Mouse (Mus musculus) forebrain, embryonic 16.5 days (tissue): ENCODE results near the gene Kremen1. TPM values are rescaled to one million over a fixed set of nuclear protein-coding genes. Genes with fewer than 3 reads are reported as not detected.

Experiments
- ATAC-seq: fragments of 200-750 bp; cut with Nextera tagmentation; 2 replicates; pipeline ENCODE4 v1.8.0; 2017; ENCODE audit warnings: mild to moderate bottlenecking, moderate library complexity
- H3K27ac ChIP-seq: fragments of 300-500 bp; sonication (generic); 2 replicates; pipeline ENCODE4 v1.5.1; 2014; ENCODE audit warnings: low read length, control low read depth
- H3K27me3 ChIP-seq: fragments of 300-500 bp; sonication (generic); replicated peaks from 2 replicates; pipeline ENCODE4 v1.6.1; 2014; ENCODE audit warnings: low read length; ENCODE audit not compliant: control insufficient read depth, insufficient read depth
- H3K36me3 ChIP-seq: fragments of 300-500 bp; sonication (generic); 2 replicates; pipeline ENCODE4 v1.6.1; 2014; ENCODE audit not compliant: control insufficient read depth, insufficient read depth
- H3K4me1 ChIP-seq: fragments of 300-500 bp; sonication (generic); replicated peaks from 2 replicates; pipeline ENCODE4 v1.6.1; 2014; ENCODE audit warnings: low read length; ENCODE audit not compliant: control insufficient read depth, insufficient read depth
- H3K4me2 ChIP-seq: fragments of 300-500 bp; sonication (generic); 2 replicates; pipeline ENCODE4 v1.6.1; 2014; ENCODE audit warnings: mild to moderate bottlenecking, low read length, control low read depth
- H3K4me3 ChIP-seq: fragments of 300-500 bp; sonication (generic); replicated peaks from 2 replicates; pipeline ENCODE4 v1.5.1; 2014; ENCODE audit warnings: mild to moderate bottlenecking, low read length, control low read depth
- H3K9ac ChIP-seq: fragments of 300-500 bp; sonication (generic); replicated peaks from 2 replicates; pipeline ENCODE4 v1.6.1; 2014; ENCODE audit warnings: low read depth, low read length, control low read depth
- H3K9me3 ChIP-seq: fragments of 300-500 bp; sonication (generic); 2 replicates; pipeline ENCODE4 v1.6.1; 2016; ENCODE audit warnings: low read length; ENCODE audit not compliant: control insufficient read depth
- WGBS: fragments of 180-500 bp; shearing (Covaris S2); extraction: QIAGEN DNeasy Blood & Tissue Kit; methylation state at CpG from one replicate; pipeline ENCODE4 v1.1.7; 2014; 5-methylcytosine and 5-hydroxymethylcytosine counted together
- polyA plus RNA-seq: library from polyadenylated mRNA; unstranded; fragments of >200 nt; fragmentation: Nextera tagmentation; extraction: Ambion mirVana; gene quantifications from 2 replicates; pipeline ENCODE4 v1.2.1, GENCODE M21; 2015

The Kremen1 gene
- polyA plus RNA-seq, 1 experiment from 2014 or later = 4.7 TPM

DNA sequence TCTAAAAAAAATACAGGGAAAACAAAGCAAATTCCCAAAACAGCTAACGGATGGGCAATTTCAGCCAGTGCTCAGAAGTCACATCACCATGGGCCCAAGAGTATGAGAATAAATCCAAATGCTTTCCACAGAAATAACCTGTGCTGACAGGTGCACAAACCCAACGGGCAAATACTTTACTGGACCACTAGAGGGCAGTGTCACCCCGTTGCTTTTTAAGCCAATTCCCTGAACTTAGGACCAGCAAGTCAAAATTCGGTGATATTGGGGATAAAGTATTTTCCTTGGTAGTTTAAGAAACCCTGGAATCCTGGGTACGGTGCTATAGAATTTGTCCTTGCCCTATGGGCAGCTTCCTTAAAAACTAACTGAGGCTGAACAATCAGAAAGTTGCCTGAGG lies 29.3 kb upstream of the Kremen1 start:
- WGBS = 14% methylated on average over 5 of the region's 5 CpGs
- ATAC-seq = no peak
- H3K4me1 ChIP-seq = no peaks in the 10 kb centered on the region; the same call in 1 of the 2 replicates
- H3K36me3 ChIP-seq = no peaks in the 10 kb centered on the region
- no peaks in the 10 kb centered on the region for H3K27me3 ChIP-seq
- no peak overlapping the region for H3K4me2 ChIP-seq
- H3K9me3 ChIP-seq = no peaks in the 10 kb centered on the region
- no peak overlapping the region for H3K27ac ChIP-seq
- no peak overlapping the region for H3K9ac ChIP-seq
- no peak overlapping the region for H3K4me3 ChIP-seq

DNA sequence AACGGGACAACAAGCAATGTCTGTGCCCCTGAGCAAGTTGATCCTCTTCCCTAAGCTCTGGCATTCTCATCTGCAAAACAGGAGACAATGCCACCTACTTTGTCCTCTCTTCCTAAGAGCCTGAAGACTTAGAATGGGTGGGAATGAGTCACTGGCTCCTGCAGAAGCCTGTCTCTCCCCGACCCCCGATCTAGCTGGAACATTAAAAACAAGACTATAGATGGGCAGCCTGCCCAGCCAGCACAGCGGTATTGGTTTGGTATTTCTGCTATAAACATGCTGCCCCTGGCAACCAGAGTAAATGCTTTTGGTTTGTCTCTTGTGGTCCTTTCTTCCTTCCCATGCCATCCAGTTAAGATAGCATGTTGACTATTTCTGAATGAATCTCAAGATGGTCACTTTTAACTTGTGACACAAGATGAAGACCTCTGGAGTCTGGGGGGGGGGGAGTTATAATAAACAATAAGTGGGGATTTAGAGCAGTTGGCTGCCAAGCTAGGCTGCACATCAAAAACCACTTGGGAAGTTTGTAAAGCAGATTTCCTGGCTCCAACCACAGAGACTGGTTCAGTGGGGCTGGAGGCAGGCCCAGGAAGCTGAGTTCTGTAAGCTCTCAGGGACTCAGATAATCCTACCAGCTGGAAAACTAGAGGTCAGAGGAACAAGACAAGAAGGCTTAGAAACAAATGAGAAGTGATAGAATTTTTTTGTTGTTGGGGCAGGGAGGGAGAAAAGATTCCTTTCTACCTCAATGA lies 28.6 kb upstream of the Kremen1 start:
- no peak overlapping the region for H3K4me2 ChIP-seq
- no peak overlapping the region for H3K27ac ChIP-seq
- no peaks in the 10 kb centered on the region; the same call in 1 of the 2 replicates for H3K4me1 ChIP-seq
- no peak overlapping the region for H3K4me3 ChIP-seq
- ATAC-seq = no peak
- WGBS = 59% methylated on average over 4 of the region's 4 CpGs
- no peaks in the 10 kb centered on the region for H3K27me3 ChIP-seq
- H3K9ac ChIP-seq = no peak overlapping the region
- H3K9me3 ChIP-seq = no peaks in the 10 kb centered on the region
- H3K36me3 ChIP-seq = no peaks in the 10 kb centered on the region

DNA sequence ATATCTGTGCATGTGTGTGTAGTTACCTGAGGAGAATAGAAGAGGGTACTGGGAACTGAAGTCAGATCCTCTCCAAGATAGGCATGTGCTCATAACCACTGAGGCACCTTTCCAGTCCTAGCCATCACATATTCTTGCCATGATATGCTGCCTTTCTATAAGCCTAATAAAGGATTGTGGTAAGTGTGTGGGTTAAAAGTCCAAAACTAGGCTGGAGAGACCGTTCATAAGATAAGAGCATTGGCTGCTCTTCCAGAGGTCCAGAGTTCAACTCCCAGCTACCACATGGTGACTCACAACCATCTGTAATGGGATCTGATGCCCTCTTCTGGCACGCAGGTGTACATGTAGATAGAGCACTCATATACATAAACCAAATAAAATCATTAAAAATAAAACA lies 22.6 kb upstream of the Kremen1 start:
- no peaks in the 10 kb centered on the region for H3K27me3 ChIP-seq
- no peak overlapping the region for H3K4me3 ChIP-seq
- no peaks in the 10 kb centered on the region for H3K4me1 ChIP-seq
- peaks cover 3% of the 10 kb centered on the region; the same call in 1 of the 2 replicates for H3K36me3 ChIP-seq
- no peak overlapping the region for H3K9ac ChIP-seq
- ATAC-seq = no peak
- no peaks in the 10 kb centered on the region for H3K9me3 ChIP-seq
- H3K27ac ChIP-seq = no peak overlapping the region
- H3K4me2 ChIP-seq = no peak overlapping the region
- 97% methylated on average over 2 of the region's 2 CpGs for WGBS

DNA sequence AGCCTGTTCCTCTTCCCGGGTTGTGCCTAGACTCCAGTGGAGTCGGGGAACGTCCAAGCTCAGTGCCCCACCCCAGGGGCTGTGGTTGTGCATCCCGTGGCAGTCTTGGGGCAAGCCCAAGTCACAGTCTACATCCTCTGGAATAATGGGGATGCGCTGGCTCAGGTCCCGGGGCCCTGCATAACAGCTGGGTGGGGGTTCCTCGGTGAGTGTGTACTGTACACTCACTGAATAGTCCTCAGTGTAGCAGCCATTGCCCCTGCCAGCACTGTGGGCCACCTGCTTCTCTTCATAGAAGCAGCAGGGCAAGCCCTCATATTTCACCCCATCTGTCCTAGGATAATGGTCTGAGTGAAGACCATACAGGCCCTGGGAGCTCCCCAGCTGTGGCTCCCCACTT lies 19.6 kb upstream of the Kremen1 start:
- peaks cover 3% of the 10 kb centered on the region; the same call in 1 of the 2 replicates for H3K36me3 ChIP-seq
- 0 out of 2 replicates have a peak, but pooled peaks have one; percentile 18 for ATAC-seq
- no peak overlapping the region for H3K4me3 ChIP-seq
- no peak overlapping the region for H3K27ac ChIP-seq
- 80% methylated on average over 7 of the region's 7 CpGs for WGBS
- no peaks in the 10 kb centered on the region for H3K9me3 ChIP-seq
- H3K9ac ChIP-seq = no peak overlapping the region
- H3K4me2 ChIP-seq = no peak overlapping the region
- no peaks in the 10 kb centered on the region; the same call in 1 of the 2 replicates for H3K4me1 ChIP-seq
- H3K27me3 ChIP-seq = no peaks in the 10 kb centered on the region

DNA sequence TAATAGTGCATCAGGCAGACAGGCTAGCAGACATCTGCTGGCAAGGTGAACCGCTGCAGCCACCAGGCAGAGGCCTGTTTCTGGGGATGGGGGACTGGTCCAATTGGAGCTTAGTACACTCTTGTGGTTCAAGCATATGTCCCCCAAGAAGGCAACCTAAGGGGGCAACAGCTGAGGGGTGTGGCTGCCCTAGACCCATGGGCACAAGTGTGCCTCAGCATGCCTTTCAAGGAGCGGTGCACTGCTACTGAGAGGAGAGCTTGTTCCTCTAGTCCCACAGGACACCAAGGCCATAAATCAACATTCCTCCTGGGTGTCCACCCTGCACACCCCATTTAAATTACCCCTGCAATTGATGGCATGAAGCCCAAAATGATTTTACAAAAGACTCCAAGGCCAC lies 17.1 kb upstream of the Kremen1 start:
- 89% methylated on average over 2 of the region's 2 CpGs for WGBS
- 0 out of 2 replicates have a peak, but pooled peaks cover 3% of the 10 kb centered on the region for H3K36me3 ChIP-seq
- ATAC-seq = no peak

DNA sequence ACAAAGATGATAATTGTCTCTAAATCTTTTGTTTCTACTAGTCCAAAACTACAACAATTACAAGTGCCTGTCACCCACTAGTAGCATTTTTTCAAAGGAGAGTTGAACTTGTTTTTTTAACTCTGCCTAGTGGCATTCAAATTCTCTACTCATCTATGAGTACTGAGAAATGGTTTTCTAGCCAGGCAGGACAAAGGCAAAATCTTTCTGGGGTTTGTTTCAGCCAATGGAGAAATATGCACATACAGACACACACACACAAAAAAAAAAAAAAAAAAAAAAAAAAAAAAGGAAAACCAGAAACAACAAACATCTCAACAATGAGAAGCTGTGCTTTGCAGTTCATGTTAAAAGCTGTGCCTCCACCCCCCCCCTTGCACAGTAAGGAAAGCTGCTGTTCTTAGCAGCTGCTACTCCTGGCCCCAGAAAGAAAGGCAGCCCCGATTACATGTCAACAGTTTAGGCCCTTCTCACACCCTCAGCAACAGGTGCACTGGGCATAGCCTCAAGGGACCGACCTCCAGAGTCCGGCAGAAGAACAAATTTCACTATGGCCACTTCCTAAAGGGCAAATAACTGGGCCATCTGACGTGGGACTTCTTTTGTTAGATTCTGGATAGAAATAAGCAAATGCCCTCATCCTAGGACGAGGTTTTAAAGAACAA lies 16.1 kb upstream of the Kremen1 start:
- WGBS = 59% methylated on average over 5 of the region's 5 CpGs
- Histone ChIP-seq H3K4me3 (no peak overlapping the region), H3K4me1 (no peaks in the 10 kb centered on the region; the same call in 1 of the 2 replicates), H3K4me2 (no peak overlapping the region), H3K27ac (no peak overlapping the region), H3K9ac (no peak overlapping the region), H3K27me3 (no peaks in the 10 kb centered on the region), H3K9me3 (no peaks in the 10 kb centered on the region), H3K36me3 (no peaks in the 10 kb centered on the region)
- no peak for ATAC-seq

More for the DNA sequence above, 17.1 kb upstream of the Kremen1 start:
- no peaks in the 10 kb centered on the region for H3K27me3 ChIP-seq
- H3K4me2 ChIP-seq = no peak overlapping the region
- no peak overlapping the region for H3K27ac ChIP-seq
- no peaks in the 10 kb centered on the region; the same call in 1 of the 2 replicates for H3K4me1 ChIP-seq
- no peak overlapping the region for H3K4me3 ChIP-seq
- H3K9me3 ChIP-seq = no peaks in the 10 kb centered on the region
- no peak overlapping the region for H3K9ac ChIP-seq

DNA sequence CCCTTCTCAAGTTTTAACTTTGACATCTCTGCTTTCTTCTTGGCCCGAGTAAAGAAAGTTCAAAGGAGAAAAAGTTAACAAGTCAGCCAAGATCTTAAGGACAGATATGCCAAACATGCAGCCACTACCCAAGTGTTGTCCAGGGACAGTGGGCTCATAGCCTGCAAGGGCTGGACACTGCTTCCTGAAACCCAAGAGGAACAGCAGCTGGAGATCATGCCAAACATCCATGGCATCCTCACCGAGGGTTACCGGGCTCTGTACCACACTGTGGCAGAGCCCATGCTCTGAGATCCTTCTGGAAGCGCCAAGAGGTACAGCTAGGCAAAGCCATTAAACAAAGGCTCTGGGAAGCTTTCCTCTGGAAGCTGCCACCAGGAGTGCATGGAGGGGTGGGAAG lies 13.9 kb upstream of the Kremen1 start:
- no peak for ATAC-seq
- H3K4me3 ChIP-seq = no peak overlapping the region
- H3K4me1 ChIP-seq = peaks cover 5% of the 10 kb centered on the region
- WGBS = 76% methylated on average over 4 of the region's 4 CpGs
- no peaks in the 10 kb centered on the region for H3K36me3 ChIP-seq
- H3K9ac ChIP-seq = no peak overlapping the region
- no peaks in the 10 kb centered on the region for H3K27me3 ChIP-seq
- H3K27ac ChIP-seq = no peak overlapping the region
- no peaks in the 10 kb centered on the region for H3K9me3 ChIP-seq
- H3K4me2 ChIP-seq = no peak overlapping the region

DNA sequence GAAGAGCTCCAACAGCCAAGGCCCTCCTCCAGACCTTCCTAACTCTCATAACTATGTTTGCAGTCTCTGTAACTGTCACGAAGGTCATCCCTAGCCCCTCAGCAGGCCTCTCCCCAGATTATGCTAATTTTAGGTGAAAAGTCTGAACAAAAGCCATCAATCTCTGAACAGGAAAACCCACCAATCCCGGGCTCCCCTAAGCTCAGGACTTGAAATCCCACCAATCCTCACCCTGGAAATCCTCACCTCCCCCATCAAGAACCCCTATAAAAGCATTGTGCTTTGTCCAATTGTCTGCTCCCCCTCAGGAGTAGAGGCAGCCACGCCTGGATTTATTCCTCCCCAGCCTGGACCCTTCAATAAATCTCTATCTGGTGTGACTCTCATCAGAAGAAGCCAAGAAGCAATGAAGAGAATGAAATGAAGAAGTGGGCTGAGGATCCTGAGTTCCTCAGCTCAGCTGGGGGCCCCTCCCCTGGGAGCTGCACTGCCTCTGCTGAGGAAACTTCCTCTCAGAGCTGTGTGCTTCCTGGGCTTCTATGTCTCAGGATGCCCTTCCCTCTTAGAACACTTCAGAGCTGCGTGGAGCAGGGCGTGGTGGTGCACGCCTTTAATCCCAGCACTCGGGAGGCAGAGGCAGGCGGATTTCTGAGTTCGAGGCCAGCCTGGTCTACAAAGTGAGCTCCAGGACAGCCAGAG lies 11.3 kb upstream of the Kremen1 start:
- H3K27me3 ChIP-seq = no peaks in the 10 kb centered on the region
- no peak overlapping the region for H3K4me3 ChIP-seq
- no peak for ATAC-seq
- WGBS = 79% methylated on average over 9 of the region's 9 CpGs
- peaks cover 5% of the 10 kb centered on the region for H3K4me1 ChIP-seq
- no peak overlapping the region for H3K27ac ChIP-seq
- no peaks in the 10 kb centered on the region for H3K9me3 ChIP-seq
- H3K9ac ChIP-seq = no peak overlapping the region
- H3K36me3 ChIP-seq = no peaks in the 10 kb centered on the region
- no peak overlapping the region for H3K4me2 ChIP-seq

DNA sequence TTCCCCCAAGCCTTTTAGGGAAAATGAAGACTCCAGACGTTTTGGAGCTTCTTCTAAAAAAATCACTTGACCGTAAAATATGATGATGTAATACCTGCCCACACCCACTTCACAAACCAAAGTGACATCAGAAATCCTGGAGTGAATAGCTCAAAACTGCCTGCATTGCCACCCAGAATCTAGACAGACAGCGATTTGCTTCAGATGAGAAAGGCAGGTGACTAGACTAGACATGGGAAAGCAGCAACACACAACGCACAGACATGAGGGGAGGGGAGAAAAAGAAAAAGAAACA lies 10.7 kb upstream of the Kremen1 start:
- no peak overlapping the region for H3K9ac ChIP-seq
- 53% methylated on average over 4 of the region's 4 CpGs for WGBS
- no peak for ATAC-seq
- no peaks in the 10 kb centered on the region for H3K36me3 ChIP-seq
- peaks cover 5% of the 10 kb centered on the region; the same call in 1 of the 2 replicates for H3K4me1 ChIP-seq
- no peak overlapping the region for H3K4me2 ChIP-seq
- H3K4me3 ChIP-seq = no peak overlapping the region
- no peaks in the 10 kb centered on the region for H3K9me3 ChIP-seq
- no peak overlapping the region for H3K27ac ChIP-seq
- no peaks in the 10 kb centered on the region for H3K27me3 ChIP-seq
